Mouse (Mus musculus): ENCODE measurements around the gene Ctnna3. TPM values are rescaled to one million over a fixed set of nuclear protein-coding genes. Genes with fewer than 3 reads are reported as not detected.
A peak's percentile ranks its signal among the peaks of the same experiment; 100 is the strongest.

Gene Ctnna3
- polyA plus RNA-seq, 1 experiment from 2014 or later = 1.1 TPM

GRCm38 (mm10) chr10:64089680-64090460 lies 660.0 kb downstream of the Ctnna3 start, which contains the start of gene Lrrtm3:
Gene Lrrtm3, minus strand, starts transcription at chr10:64090277.
- ATAC-seq (replicated peaks) = peak; percentile 95
- Histone ChIP-seq H3K27me3 (peaks cover 7% of the 10 kb centered on the region; the same call in 1 of the 2 replicates), H3K36me3 (no peaks in the 10 kb centered on the region), H3K9me3 (no peaks in the 10 kb centered on the region), H3K4me1 (peaks cover 40% of the 10 kb centered on the region), H3K4me2 (replicated peaks) (peak within 1 kb of the TSS; percentile 88), H3K27ac (replicated peaks) (peak within 1 kb of the TSS; percentile 52; the same call in 1 of the 2 replicates), H3K9ac (replicated peaks) (peak within 1 kb of the TSS; percentile 62), H3K4me3 (peak within 1 kb of the TSS; percentile 53)
- under 1% methylated on average over 22 of the region's 22 CpGs for WGBS

DNA sequence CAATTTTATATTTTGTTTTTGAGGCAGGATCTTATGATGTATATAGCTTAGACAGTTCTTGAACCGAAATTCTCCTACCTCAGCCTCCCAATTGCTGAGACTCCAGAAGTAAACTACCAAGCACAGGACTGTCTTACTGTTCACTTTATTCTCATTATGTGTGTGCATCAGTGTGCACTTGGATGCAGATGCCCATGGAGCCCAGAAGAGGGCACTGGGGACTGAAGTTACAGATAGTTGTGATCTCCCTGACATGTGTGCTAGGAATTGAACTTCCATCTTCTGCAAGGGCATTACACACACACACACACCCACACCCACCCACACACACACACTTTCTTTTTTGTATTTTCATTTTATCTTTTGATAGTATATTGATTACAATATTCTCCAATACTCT lies 666.6 kb downstream of the Ctnna3 start:
- ATAC-seq (replicated peaks) = no peak

DNA sequence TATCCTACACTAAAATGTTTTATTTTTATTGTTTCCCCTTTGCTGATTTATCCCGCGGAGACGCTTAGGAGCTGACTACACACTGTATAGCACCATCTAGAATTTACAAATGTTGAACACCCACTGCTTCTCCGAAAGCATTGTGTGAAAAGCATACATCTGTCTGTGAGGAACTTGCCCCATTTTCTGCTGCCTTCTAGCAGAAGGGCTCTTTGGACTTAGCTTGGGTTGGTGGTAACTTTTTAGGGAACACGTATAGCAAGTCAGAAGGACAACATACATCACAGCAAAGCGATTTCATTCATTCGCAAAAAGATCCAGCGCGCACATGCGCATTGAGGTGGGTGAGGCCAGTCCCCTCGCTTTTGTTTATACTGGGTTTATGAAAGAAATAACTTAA lies 685.3 kb downstream of the Ctnna3 start:
- Histone ChIP-seq H3K4me3 (no peak overlapping the region), H3K27ac (replicated peaks) (no peak overlapping the region), H3K4me2 (replicated peaks) (no peak overlapping the region), H3K4me1 (no peaks in the 10 kb centered on the region), H3K27me3 (no peaks in the 10 kb centered on the region), H3K9me3 (no peaks in the 10 kb centered on the region), H3K9ac (replicated peaks) (no peak overlapping the region), H3K36me3 (no peaks in the 10 kb centered on the region)
- no peak for ATAC-seq (replicated peaks)
- 97% methylated on average over 11 of the region's 11 CpGs for WGBS

More for the DNA sequence above, 666.6 kb downstream of the Ctnna3 start:
- Histone ChIP-seq H3K9me3 (no peaks in the 10 kb centered on the region), H3K27me3 (no peaks in the 10 kb centered on the region), H3K4me1 (no peaks in the 10 kb centered on the region), H3K4me3 (no peak overlapping the region), H3K36me3 (no peaks in the 10 kb centered on the region), H3K9ac (replicated peaks) (no peak overlapping the region), H3K4me2 (replicated peaks) (no peak overlapping the region), H3K27ac (replicated peaks) (no peak overlapping the region)
- 94% methylated on average over 1 of the region's 1 CpGs for WGBS

GRCm38 (mm10) chr10:64118833-64119232 lies 688.9 kb downstream of the Ctnna3 start:
- no peak for ATAC-seq (replicated peaks)
- no peak overlapping the region for H3K9ac ChIP-seq (replicated peaks)
- H3K36me3 ChIP-seq = no peaks in the 10 kb centered on the region
- no peak overlapping the region for H3K4me2 ChIP-seq (replicated peaks)
- H3K4me1 ChIP-seq = no peaks in the 10 kb centered on the region
- no peaks in the 10 kb centered on the region for H3K9me3 ChIP-seq
- H3K27me3 ChIP-seq = no peaks in the 10 kb centered on the region
- no peak overlapping the region for H3K27ac ChIP-seq (replicated peaks)
- no peak overlapping the region for H3K4me3 ChIP-seq
- 80% methylated on average over 3 of the region's 3 CpGs for WGBS

- 42% methylated on average over 15 of the region's 15 CpGs for WGBS
- H3K36me3 ChIP-seq = no peaks in the 10 kb centered on the region
- no peaks in the 10 kb centered on the region for H3K27me3 ChIP-seq
- H3K4me1 ChIP-seq = peaks cover 11% of the 10 kb centered on the region; the same call in 1 of the 2 replicates
- H3K9me3 ChIP-seq = no peaks in the 10 kb centered on the region
- no peak overlapping the region for H3K27ac ChIP-seq (replicated peaks)
- peak; percentile 93 for ATAC-seq (replicated peaks)
- H3K4me2 ChIP-seq (replicated peaks) = no peak overlapping the region
- no peak overlapping the region for H3K4me3 ChIP-seq
- no peak overlapping the region for H3K9ac ChIP-seq (replicated peaks)
These were observed 700.7 kb downstream of the Ctnna3 start for GRCm38 (mm10) chr10:64130397-64131150.

- WGBS = 83% methylated on average over 3 of the region's 3 CpGs
- Histone ChIP-seq H3K4me1 (peaks cover 14% of the 10 kb centered on the region; the same call in 1 of the 2 replicates), H3K36me3 (no peaks in the 10 kb centered on the region), H3K4me2 (replicated peaks) (no peak overlapping the region), H3K4me3 (no peak overlapping the region), H3K27me3 (no peaks in the 10 kb centered on the region), H3K9ac (replicated peaks) (no peak overlapping the region), H3K27ac (replicated peaks) (no peak overlapping the region), H3K9me3 (no peaks in the 10 kb centered on the region)
- ATAC-seq (replicated peaks) = no peak
These were observed 703.6 kb downstream of the Ctnna3 start for GRCm38 (mm10) chr10:64133461-64133860.

DNA sequence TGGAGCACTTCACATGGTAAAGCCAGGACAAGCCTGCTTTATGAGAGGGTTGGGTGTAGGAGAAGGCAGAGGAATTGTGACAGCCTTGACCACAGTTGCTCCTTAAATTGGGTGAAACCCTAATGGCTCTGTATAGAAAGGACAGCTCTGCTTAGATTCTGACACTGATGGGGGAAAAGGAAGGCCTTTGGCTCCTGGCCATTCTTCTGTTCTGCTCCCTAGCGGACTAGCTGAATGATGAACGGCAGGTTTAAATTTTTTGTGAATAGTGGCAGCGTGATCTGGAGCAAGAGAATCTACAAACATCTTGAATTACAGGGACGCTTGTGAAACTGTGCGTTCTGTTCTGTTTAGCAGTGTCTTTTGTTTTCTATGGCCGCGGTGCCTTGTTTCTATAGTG lies 705.6 kb downstream of the Ctnna3 start:
- H3K36me3 ChIP-seq = no peaks in the 10 kb centered on the region
- no peak overlapping the region; the same call in 1 of the 2 replicates for H3K4me2 ChIP-seq (replicated peaks)
- peaks cover 11% of the 10 kb centered on the region; the same call in 1 of the 2 replicates for H3K4me1 ChIP-seq
- 14% methylated on average over 7 of the region's 7 CpGs for WGBS
- no peaks in the 10 kb centered on the region for H3K27me3 ChIP-seq
- no peak for ATAC-seq (replicated peaks)
- H3K27ac ChIP-seq (replicated peaks) = no peak overlapping the region
- H3K9me3 ChIP-seq = no peaks in the 10 kb centered on the region
- no peak overlapping the region for H3K4me3 ChIP-seq
- no peak overlapping the region; the same call in 1 of the 2 replicates for H3K9ac ChIP-seq (replicated peaks)

GRCm38 (mm10) chr10:64146511-64146910 lies 716.6 kb downstream of the Ctnna3 start:
- Histone ChIP-seq H3K4me1 (peaks cover 5% of the 10 kb centered on the region; the same call in 1 of the 2 replicates), H3K4me3 (no peak overlapping the region), H3K4me2 (replicated peaks) (no peak overlapping the region), H3K36me3 (no peaks in the 10 kb centered on the region), H3K27me3 (no peaks in the 10 kb centered on the region), H3K9me3 (no peaks in the 10 kb centered on the region), H3K27ac (replicated peaks) (no peak overlapping the region), H3K9ac (replicated peaks) (no peak overlapping the region)
- WGBS = 52% methylated on average over 3 of the region's 3 CpGs
- ATAC-seq (replicated peaks) = 0 out of 2 replicates have a peak, but pooled peaks have one; percentile 38

DNA sequence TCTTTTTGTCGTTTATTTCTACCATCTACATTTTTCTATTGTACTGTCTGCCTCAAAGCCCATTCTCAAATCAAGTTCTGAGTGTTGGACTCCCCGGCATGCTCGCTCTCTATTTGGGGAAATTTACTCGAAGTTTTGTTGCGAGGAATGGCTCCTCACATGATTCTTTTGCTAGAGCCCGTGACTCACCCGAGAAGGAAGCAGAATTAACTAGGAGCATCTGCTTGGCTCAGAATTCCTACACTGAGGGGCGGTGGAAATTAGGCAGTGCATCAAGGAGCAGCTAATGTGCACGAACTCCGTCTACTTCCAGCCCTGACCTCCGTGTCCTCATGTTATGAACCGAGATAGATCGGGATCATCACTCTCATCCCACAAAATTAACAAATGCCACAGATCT lies 751.8 kb downstream of the Ctnna3 start:
- Histone ChIP-seq H3K36me3 (no peaks in the 10 kb centered on the region), H3K4me1 (no peaks in the 10 kb centered on the region), H3K27ac (replicated peaks) (no peak overlapping the region), H3K4me2 (replicated peaks) (no peak overlapping the region), H3K9ac (replicated peaks) (no peak overlapping the region), H3K9me3 (no peaks in the 10 kb centered on the region), H3K4me3 (no peak overlapping the region), H3K27me3 (no peaks in the 10 kb centered on the region)
- 93% methylated on average over 13 of the region's 13 CpGs for WGBS
- ATAC-seq (replicated peaks) = no peak

DNA sequence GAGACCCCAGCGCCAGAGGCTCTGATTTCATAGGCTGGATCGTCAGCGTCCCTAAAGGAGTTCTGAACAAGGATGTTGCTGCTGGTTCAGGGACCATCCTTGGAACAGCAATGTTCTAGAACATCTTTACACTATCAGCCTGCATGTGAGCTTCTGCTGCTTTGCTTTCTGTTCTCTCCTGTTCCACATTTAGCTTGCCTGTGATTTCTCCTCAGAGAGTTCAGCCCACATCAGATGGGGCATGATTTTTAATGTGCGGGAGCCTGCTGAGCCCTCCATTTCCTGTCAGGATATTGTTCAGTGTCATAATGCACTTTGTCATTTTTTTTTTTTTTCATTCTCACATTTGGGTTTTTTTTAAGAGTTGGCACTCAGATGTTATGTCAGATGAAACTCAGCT lies 752.8 kb downstream of the Ctnna3 start:
- no peak overlapping the region for H3K4me2 ChIP-seq (replicated peaks)
- H3K4me3 ChIP-seq = no peak overlapping the region
- H3K4me1 ChIP-seq = no peaks in the 10 kb centered on the region
- H3K27me3 ChIP-seq = no peaks in the 10 kb centered on the region
- H3K36me3 ChIP-seq = no peaks in the 10 kb centered on the region
- 95% methylated on average over 4 of the region's 4 CpGs for WGBS
- no peak for ATAC-seq (replicated peaks)
- no peak overlapping the region for H3K9ac ChIP-seq (replicated peaks)
- no peaks in the 10 kb centered on the region for H3K9me3 ChIP-seq
- no peak overlapping the region for H3K27ac ChIP-seq (replicated peaks)

DNA sequence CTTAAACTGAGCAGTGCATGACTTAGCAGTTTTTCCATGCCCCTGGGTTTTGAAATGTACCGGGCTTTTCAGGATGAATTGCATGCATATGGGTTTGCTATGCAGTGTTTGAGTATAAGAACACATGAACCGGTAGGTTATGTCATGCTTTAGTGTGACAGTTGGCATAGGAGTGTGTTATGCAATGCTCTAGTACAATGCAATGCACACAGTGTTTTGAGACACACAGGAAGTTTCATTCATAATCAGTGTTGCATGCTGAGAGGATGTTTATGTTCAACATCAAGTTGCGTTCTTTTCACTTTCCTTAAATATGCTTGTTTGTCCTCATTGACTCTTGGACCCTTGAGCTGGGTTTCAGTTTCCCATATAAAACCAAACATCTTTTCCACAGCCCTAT lies 758.1 kb downstream of the Ctnna3 start:
- no peaks in the 10 kb centered on the region for H3K4me1 ChIP-seq
- no peak overlapping the region for H3K4me2 ChIP-seq (replicated peaks)
- no peak overlapping the region for H3K4me3 ChIP-seq
- no peak overlapping the region for H3K9ac ChIP-seq (replicated peaks)
- no peaks in the 10 kb centered on the region for H3K9me3 ChIP-seq
- no peak for ATAC-seq (replicated peaks)
- no peaks in the 10 kb centered on the region for H3K36me3 ChIP-seq
- no peaks in the 10 kb centered on the region for H3K27me3 ChIP-seq
- WGBS = 95% methylated on average over 3 of the region's 3 CpGs
- H3K27ac ChIP-seq (replicated peaks) = no peak overlapping the region

DNA sequence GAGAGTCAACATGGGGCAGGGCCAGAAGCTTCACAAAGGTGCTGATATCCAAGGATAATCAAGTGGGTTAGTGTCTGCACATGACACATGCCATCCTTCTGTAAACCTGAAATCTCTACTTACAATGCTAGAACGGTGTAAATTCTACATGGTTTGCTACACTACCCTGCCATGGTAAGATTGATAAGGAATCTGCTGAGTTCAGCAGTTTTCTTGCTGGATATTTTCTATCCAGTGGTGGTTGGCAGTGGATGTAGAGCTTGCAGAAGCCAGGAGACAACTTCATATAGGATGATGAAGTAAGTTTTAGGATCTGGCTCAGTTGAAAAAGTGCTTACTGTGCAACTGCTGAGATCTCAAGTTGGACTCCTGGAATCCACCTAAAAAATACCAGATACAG lies 767.7 kb downstream of the Ctnna3 start:
- Histone ChIP-seq H3K4me1 (no peaks in the 10 kb centered on the region), H3K27me3 (no peaks in the 10 kb centered on the region), H3K9ac (replicated peaks) (no peak overlapping the region), H3K4me3 (no peak overlapping the region), H3K4me2 (replicated peaks) (no peak overlapping the region), H3K27ac (replicated peaks) (no peak overlapping the region), H3K36me3 (no peaks in the 10 kb centered on the region), H3K9me3 (no peaks in the 10 kb centered on the region)
- ATAC-seq (replicated peaks) = no peak
- WGBS = 86% methylated on average over 1 of the region's 1 CpGs
